Mouse (Mus musculus) lung, embryonic 14.5 days (tissue): Measurements from ENCODE around the gene Ccdc97. TPM values are rescaled to one million over a fixed set of nuclear protein-coding genes. Genes with fewer than 3 reads are reported as not detected.

Source experiments
- ATAC-seq: fragments of 200-750 bp; cut with Nextera tagmentation; 2 replicates; pipeline ENCODE4 v1.8.0; 2017; ENCODE audit warnings: mild to moderate bottlenecking, moderate TSS enrichment, moderate library complexity; ENCODE audit not compliant: insufficient read depth
- DNase-seq: peaks from one replicate; pipeline ENCODE4 v3.0.0-alpha.2; 2015
- H3K27ac ChIP-seq: fragments of 300-500 bp; sonication (generic); 2 replicates; pipeline ENCODE4 v1.5.1; 2014; ENCODE audit warnings: low read depth, mild to moderate bottlenecking, moderate library complexity
- H3K27me3 ChIP-seq: fragments of 300-500 bp; sonication (generic); 2 replicates; pipeline ENCODE4 v1.6.1; 2014; ENCODE audit warnings: low read length, control low read depth; ENCODE audit not compliant: insufficient read depth
- H3K36me3 ChIP-seq: fragments of 300-500 bp; sonication (generic); 2 replicates; pipeline ENCODE4 v1.6.1; 2014; ENCODE audit warnings: control low read depth; ENCODE audit not compliant: insufficient read depth
- H3K4me1 ChIP-seq: fragments of 300-500 bp; sonication (generic); 2 replicates; pipeline ENCODE4 v1.6.1; 2014; ENCODE audit warnings: antibody characterized with exemption, control low read depth; ENCODE audit not compliant: insufficient read depth
- H3K4me2 ChIP-seq: fragments of 300-500 bp; sonication (generic); 2 replicates; pipeline ENCODE4 v1.6.1; 2014; ENCODE audit warnings: mild to moderate bottlenecking
- H3K4me3 ChIP-seq: fragments of 300-500 bp; sonication (generic); 2 replicates; pipeline ENCODE4 v1.5.1; 2014; ENCODE audit warnings: low read depth, low read length
- H3K9ac ChIP-seq: fragments of 300-500 bp; sonication (generic); 2 replicates; pipeline ENCODE4 v1.6.1; 2014
- H3K9me3 ChIP-seq: fragments of 300-500 bp; sonication (generic); 2 replicates; pipeline ENCODE4 v1.6.1; 2016; ENCODE audit warnings: low read depth, low read length, control low read depth
- CTCF ChIP-seq: IDR thresholded peaks from 2 replicates; pipeline ENCODE4 v1.5.1; 2016; ENCODE audit warnings: antibody characterized with exemption, low read depth
- WGBS: fragments of 180-500 bp; shearing (Covaris S2); extraction: QIAGEN DNeasy Blood & Tissue Kit; methylation state at CpG from one replicate; pipeline ENCODE4 v1.1.7; 2014; 5-methylcytosine and 5-hydroxymethylcytosine counted together
- polyA plus RNA-seq: library from polyadenylated mRNA; unstranded; fragments of >200 nt; fragmentation: Nextera tagmentation; extraction: Ambion mirVana; gene quantifications from 2 replicates; pipeline ENCODE4 v1.2.1, GENCODE M21; 2014

Ccdc97 gene
- polyA plus RNA-seq, 1 experiment from 2014 or later: 29.4 TPM

DNA sequence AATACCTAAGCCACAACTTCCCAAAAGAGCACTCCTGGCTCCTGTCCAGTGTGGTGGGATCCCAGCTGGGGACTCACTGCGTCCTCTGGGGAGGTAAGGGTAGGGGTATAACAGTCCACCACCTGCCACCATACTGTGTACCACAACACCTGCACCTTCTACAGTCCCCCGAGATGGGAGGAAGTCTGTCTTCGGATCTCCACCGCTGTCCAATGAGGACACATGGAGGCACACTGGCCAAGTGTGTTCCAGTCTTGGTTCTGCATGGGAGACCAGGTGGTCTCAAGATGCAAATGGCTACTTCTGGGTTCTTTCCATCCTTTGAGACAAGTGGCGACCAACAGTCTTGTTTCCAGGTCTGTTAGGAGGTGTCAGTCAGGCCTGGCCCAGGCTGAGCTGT, 7.7 kb downstream of the Ccdc97 start:
- ATAC-seq: no peak
- peaks cover 46% of the 10 kb centered on the region for H3K36me3 ChIP-seq
- TF ChIP-seq CTCF: no peak
- H3K9ac ChIP-seq: 0 out of 2 replicates have a peak overlapping the region, but pooled peaks have one; percentile 20
- no peaks in the 10 kb centered on the region for H3K9me3 ChIP-seq
- WGBS: 58% methylated on average over 5 of the region's 5 CpGs
- H3K27ac ChIP-seq: no peak overlapping the region
- H3K4me3 ChIP-seq: no peak overlapping the region
- no peaks in the 10 kb centered on the region for H3K27me3 ChIP-seq
- DNase-seq: no peak
- H3K4me2 ChIP-seq: no peak overlapping the region
- H3K4me1 ChIP-seq: peaks cover 21% of the 10 kb centered on the region

- TF ChIP-seq CTCF: no peak
- no peak for ATAC-seq
- no peak overlapping the region for H3K4me3 ChIP-seq
- WGBS: 16% methylated on average over 7 of the region's 7 CpGs
- peak overlapping the region; percentile 58; the same call in 1 of the 2 replicates for H3K27ac ChIP-seq
- peak overlapping the region; percentile 20 for H3K9ac ChIP-seq
- peak overlapping the region; percentile 23 for H3K4me2 ChIP-seq
- H3K27me3 ChIP-seq: no peaks in the 10 kb centered on the region
- DNase-seq: no peak
- H3K9me3 ChIP-seq: no peaks in the 10 kb centered on the region
- H3K4me1 ChIP-seq: peaks cover 21% of the 10 kb centered on the region
- H3K36me3 ChIP-seq: peaks cover 40% of the 10 kb centered on the region
These were observed 8.3 kb downstream of the Ccdc97 start for GRCm38 (mm10) chr7:25710519-25711130.

DNA sequence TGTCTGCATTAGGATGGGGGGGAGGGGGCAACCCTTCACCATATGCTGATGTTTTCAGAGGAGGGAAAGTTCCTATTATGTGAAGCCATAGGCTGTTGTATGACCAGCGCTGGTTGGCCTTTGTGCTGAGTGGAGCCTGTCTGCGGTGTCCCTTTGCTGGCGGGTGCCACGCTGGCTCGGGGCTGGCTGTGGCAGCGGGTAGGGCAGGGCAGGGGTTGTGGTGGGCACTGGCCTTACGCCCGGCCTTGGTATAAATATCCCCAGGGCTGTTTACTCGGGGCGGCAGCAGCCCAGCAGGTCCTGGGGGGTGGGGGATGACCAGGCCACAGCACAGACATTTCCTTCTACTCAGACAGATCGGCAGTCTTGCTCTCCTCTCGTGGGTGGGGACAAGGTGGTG, 8.9 kb downstream of the Ccdc97 start:
- no peak for TF ChIP-seq CTCF
- 13% methylated on average over 12 of the region's 12 CpGs for WGBS
- Histone ChIP-seq H3K9me3 (no peaks in the 10 kb centered on the region), H3K4me2 (peak overlapping the region; percentile 23; the same call in 1 of the 2 replicates), H3K4me1 (peaks cover 23% of the 10 kb centered on the region), H3K36me3 (peaks cover 34% of the 10 kb centered on the region), H3K4me3 (no peak overlapping the region), H3K27me3 (no peaks in the 10 kb centered on the region), H3K9ac (no peak overlapping the region; the same call in 1 of the 2 replicates), H3K27ac (peak overlapping the region; percentile 58; the same call in 1 of the 2 replicates)
- ATAC-seq: no peak
- DNase-seq: no peak

GRCm38 (mm10) chr7:25707581-25708292, 11.2 kb downstream of the Ccdc97 start:
- 25% methylated on average over 15 of the region's 15 CpGs for WGBS
- peaks cover 4% of the 10 kb centered on the region; the same call in 1 of the 2 replicates for H3K27me3 ChIP-seq
- no peaks in the 10 kb centered on the region for H3K9me3 ChIP-seq
- no peak for TF ChIP-seq CTCF
- ATAC-seq (peak; percentile 71), DNase-seq (peak; percentile 80)
- peak overlapping the region; percentile 78 for H3K27ac ChIP-seq
- H3K4me1 ChIP-seq: peaks cover 25% of the 10 kb centered on the region
- H3K4me3 ChIP-seq: no peak overlapping the region
- H3K36me3 ChIP-seq: peaks cover 12% of the 10 kb centered on the region
- H3K4me2 ChIP-seq: peak overlapping the region; percentile 25
- H3K9ac ChIP-seq: no peak overlapping the region

- peak; percentile 30 for DNase-seq
- peak overlapping the region; percentile 78 for H3K27ac ChIP-seq
- H3K9me3 ChIP-seq: no peaks in the 10 kb centered on the region
- no peak overlapping the region for H3K4me3 ChIP-seq
- TF ChIP-seq CTCF: no peak
- H3K4me2 ChIP-seq: peak overlapping the region; percentile 12; the same call in 1 of the 2 replicates
- H3K27me3 ChIP-seq: peaks cover 4% of the 10 kb centered on the region; the same call in 1 of the 2 replicates
- WGBS: 32% methylated on average over 7 of the region's 7 CpGs
- no peak overlapping the region for H3K9ac ChIP-seq
- ATAC-seq: no peak
- H3K36me3 ChIP-seq: peaks cover 4% of the 10 kb centered on the region; the same call in 1 of the 2 replicates
- H3K4me1 ChIP-seq: peaks cover 25% of the 10 kb centered on the region
These were observed 12.2 kb downstream of the Ccdc97 start for GRCm38 (mm10) chr7:25706578-25707170.

GRCm38 (mm10) chr7:25705801-25706251, 13.1 kb downstream of the Ccdc97 start:
- TF ChIP-seq CTCF: no peak
- Histone ChIP-seq H3K4me1 (peaks cover 21% of the 10 kb centered on the region), H3K9ac (no peak overlapping the region), H3K9me3 (no peaks in the 10 kb centered on the region), H3K27me3 (peaks cover 4% of the 10 kb centered on the region; the same call in 1 of the 2 replicates), H3K4me3 (no peak overlapping the region), H3K27ac (peak overlapping the region; percentile 78; the same call in 1 of the 2 replicates), H3K36me3 (no peaks in the 10 kb centered on the region), H3K4me2 (peak overlapping the region; percentile 10; the same call in 1 of the 2 replicates)
- WGBS: 16% methylated on average over 6 of the region's 6 CpGs
- ATAC-seq: peak; percentile 26; the same call in 1 of the 2 replicates
- DNase-seq: peak; percentile 71
